Mouse (Mus musculus): ENCODE data around the gene Tyk2.

The Tyk2 gene

DNA sequence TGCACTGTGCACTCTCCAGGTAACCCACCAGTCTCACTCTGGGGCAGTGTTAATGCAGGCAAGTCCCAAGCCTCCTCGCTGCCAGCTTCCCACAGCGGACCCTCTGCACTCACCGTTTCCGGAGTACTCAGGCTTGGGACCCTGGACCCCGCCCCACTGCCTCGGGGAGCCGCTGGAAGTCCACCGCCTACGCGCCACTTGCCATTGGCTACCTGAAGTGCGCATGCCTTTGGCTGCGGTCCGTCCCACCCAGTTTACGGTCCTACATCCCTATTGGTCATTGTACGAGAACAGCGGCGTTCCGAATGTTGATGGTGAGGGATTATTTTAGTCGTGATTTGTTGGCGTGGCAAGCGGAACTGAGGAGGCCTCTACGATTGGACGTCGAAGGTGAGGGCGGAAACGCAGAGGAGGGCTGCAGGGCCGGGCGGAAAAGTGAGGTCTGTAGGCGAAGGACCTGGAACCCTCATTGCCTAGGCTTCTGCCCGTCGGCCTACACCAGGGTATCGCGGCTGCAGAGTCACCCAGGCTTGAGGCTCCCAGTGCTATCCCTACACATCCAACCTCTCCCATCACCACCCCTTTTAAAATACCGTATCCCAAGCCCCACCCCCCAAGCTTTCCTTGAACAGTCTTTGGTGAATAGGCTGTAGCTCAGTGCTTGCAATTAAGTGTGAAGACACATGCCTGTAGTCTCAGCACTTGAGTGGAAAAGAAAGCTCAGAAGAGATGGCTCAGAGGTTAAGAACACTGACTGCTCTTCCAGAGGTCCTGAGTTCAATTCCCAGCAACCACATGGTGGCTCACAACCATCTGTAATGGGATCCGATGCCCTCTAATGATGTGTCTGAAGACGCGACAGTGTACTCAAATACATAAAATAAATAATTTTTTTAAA lies at the start of gene Tyk2:
Gene Tyk2 (minus strand): TSS at position 185 of the 898 bp plus-strand sequence.
- DNase-seq = peak; percentile 95

GRCm38 (mm10) chr9:21180841-21181240 lies 49.8 kb upstream of the Tyk2 start:
- DNase-seq = no peak

- no peak for DNase-seq
These were observed 49.4 kb upstream of the Tyk2 start for GRCm38 (mm10) chr9:21180402-21180801.

- DNase-seq = no peak
These were observed 41.3 kb upstream of the Tyk2 start for GRCm38 (mm10) chr9:21172364-21172763.

- DNase-seq = no peak
These were observed 38.1 kb upstream of the Tyk2 start for GRCm38 (mm10) chr9:21169157-21169556.

DNA sequence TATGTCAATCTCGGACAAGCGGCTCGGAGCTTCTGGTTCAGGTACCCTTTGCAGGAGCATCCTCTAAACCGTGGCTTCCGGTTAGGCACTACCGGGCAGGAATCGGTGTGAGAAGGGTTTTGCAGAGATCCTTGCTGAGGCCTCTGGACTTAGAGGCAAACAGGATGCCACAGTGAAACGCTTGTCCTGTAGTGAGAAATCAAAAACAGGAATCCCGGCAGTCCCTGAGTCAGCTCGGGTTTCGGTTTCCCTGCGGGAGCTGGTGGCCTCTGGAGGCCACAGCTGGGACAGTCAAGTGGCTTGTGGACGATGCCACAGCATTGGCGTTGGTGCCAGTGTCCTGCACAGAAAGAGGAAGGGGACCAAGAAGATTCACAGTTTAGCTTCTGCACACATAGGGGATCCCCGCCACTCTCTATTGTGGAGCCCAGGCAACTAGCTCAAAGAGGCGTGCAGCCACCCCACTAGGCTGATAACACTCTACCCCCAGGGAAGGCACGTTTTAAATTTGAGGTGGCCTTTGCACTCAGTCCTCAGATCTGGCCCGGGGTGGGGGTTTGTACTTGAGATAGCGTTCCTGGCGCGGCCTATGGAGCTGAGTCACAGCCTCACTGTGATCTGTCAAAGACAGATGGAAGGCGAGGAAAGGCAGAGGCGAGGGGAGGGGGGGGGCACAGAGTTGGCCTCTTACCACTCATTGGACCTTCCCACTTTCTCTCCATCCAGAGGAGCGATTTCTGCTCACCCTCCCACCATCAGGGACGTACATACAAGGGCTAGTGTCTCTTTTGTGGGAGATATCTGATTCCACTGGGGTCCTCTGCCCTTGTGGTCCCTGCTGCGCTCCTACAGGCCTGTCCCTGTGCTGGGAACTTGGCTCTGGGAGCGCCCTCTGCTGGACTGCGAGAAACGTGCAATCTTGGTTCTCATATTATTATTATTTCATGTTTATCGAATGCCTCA lies 37.4 kb upstream of the Tyk2 start:
- peak; percentile 79 for DNase-seq

DNA sequence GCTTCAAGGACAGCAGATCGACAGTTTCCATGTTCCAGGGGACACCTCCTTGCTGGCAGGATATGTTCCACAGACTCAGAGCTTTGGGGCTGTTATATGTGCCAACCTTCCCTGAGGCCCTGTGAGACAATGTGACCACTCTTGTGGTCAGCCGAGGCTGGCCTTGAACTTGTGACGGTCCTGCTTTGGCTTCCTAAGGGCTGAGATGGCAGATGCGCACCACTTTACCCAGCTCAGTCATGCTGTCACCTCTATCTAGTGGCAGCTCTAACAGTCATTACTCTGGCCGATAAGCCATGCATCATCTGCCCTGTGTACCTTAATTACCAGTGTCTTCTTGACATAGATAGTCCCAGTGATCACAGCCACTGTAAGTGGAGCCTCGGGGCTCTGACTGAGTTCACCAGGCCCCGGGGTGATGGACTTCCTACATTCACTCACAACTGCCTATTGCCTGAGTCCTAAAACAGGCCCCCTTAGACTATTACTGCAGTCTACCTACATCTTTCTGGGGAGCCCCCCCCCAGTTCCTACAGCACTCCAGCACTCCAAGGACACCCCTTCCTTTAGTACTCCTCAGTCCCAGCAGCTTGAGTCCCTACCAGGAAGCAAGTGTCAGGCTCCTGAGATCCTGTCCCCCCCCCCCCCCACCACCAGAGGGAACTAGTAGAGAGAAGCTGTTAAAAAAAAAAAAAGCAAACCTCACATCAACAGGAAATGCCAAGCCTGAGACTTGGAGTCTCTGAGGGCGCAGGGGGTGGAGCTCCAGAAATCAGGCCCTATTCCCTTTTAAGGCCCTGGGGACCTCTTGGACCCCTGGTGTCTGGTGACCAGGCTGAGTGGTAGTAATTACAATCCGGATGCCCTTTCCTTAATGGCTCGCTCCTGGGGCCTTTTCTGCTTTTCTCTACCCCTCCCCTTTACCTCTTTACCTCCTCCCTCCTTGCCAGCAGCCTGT lies 36.4 kb upstream of the Tyk2 start:
- peak; percentile 73 for DNase-seq

DNA sequence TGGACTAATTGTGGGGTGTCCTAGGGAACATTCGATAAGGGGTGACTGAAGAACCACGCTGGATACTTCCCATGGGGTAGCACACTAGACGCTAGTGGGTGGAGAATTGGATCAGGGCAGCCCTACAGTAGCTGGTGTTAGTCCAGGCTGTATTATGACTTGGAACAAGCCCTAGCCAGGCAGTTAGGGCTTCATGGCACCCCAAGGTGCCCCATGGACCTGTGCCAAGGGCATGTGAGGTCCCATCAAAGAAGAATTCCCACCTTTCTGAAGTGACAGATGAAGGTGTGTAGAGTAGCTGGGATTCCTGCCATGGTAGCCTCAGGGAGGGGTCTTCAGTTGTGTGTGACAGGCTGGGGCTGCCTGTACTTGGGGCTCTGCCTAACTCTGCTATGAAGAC lies 35.5 kb upstream of the Tyk2 start:
- no peak for DNase-seq

DNA sequence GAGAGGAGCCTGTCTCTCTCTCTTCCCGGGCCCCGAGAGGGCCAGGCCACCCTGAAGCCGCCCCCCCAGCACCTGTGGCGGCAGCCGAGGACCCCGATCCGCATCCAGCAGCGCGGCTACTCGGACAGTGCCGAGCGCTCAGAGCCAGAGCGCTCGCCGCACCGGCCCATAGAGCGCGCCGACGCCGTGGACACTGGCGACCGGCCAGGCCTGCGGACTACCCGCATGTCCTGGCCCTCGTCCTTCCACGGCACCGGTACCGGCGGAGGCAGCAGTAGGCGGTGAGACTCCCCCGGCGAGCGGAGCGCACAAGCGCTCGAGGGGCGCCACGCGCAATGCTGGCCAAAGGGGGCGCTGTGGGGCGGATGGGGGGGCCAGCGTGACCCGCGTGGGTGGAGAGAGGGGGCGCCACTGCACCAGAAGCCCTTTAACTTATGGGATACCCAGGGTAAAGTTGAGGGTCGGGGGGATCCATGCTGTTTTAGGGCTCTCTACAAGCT lies 35.0 kb upstream of the Tyk2 start:
- DNase-seq = peak; percentile 64

GRCm38 (mm10) chr9:21165041-21165951 lies 34.3 kb upstream of the Tyk2 start, which contains the start of gene Pde4a:
Pde4a (plus strand) TSS chr9:21165714.
- peak; percentile 70 for DNase-seq

GRCm38 (mm10) chr9:21164072-21164471 lies 33.0 kb upstream of the Tyk2 start:
- DNase-seq = peak; percentile 15

- no peak for DNase-seq
These were observed 32.3 kb upstream of the Tyk2 start for GRCm38 (mm10) chr9:21163086-21164050.

- DNase-seq = peak; percentile 89
These were observed 30.3 kb upstream of the Tyk2 start for GRCm38 (mm10) chr9:21161209-21161909.

DNA sequence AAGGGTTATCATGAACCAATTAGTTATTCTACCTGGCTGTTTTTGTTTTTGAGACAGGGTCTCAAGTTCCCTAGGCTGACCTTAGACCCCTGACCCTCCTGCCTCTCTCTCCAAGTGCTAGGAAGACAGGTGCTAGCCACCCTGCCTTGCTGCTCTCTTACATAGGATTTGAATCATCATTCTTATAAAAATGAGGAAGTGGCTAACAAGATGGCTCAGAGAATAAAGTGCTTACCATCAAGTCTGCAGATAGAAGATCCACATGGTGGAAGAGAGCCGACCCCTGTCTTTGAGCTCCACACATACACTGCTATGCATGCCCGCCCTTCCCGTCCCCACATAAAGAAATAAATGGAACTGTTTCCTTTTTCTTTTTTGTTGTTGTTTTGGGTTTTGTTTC lies 23.7 kb upstream of the Tyk2 start:
- no peak for DNase-seq

GRCm38 (mm10) chr9:21153833-21154232 lies 22.8 kb upstream of the Tyk2 start:
- no peak for DNase-seq

- DNase-seq = no peak
These were observed 22.3 kb upstream of the Tyk2 start for GRCm38 (mm10) chr9:21153331-21153730.

DNA sequence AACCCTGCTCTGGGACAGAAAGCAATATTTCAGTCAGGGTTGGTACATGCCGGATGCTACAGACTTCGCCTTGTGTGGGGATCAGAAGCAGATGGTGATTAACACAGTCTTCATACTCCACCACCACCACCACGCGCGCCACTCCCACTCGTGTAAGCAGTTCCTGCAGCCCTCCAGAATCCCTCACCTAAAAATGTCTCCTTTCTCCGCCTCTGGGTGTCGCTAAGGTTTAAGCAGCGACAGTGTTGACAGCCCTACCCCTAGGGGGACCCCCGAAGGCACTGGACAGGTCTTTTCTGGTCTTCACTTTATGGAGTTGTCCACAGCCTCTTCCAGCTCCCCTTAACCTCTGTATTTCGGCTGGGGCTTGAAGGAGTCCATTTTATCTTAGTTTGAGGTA lies 21.7 kb upstream of the Tyk2 start:
- peak; percentile 73 for DNase-seq

- peak; percentile 97 for DNase-seq
These were observed 18.8 kb upstream of the Tyk2 start, which contains the start of gene Cdc37 for GRCm38 (mm10) chr9:21149654-21150419. Cdc37 (minus strand) TSS chr9:21149982.

Measured in kidney, postnatal 14 days (tissue).